Mouse (Mus musculus) megakaryocyte-erythroid progenitor cell, adult 5-6 weeks (primary cell): ENCODE data around the gene Oaz2. TPM values are rescaled to one million over a fixed set of nuclear protein-coding genes. Genes with fewer than 3 reads are reported as not detected.

ENCODE experiments used
- ATAC-seq: replicated peaks from 2 replicates; pipeline ENCODE4 v1.8.0; 2016; ENCODE audit warnings: mild to moderate bottlenecking, inconsistent platforms; ENCODE audit not compliant: severe bottlenecking, poor library complexity, low FRiP score, low TSS enrichment
- total RNA-seq, 2 experiments: library from RNA; stranded (forward) in 1 of 2; stranded (reverse) in 1 of 2; fragments of 200-1000, 215-1000 nt in 1 of 2; fragments of >200 nt in 1 of 2; fragmentation: Nextera tagmentation in 1 of 2; gene quantifications; 2 replicates each; pipeline ENCODE4 v1.2.3; 2014 to 2017

Gene Oaz2
- total RNA-seq, 2 experiments from 2014 or later, result 22.1 to 34.7 TPM

GRCm38 (mm10) chr9:65734931-65735330, 67.1 kb downstream of the Oaz2 start:
- ATAC-seq, result no peak

Other genes with a start within 250 kb of the Oaz2 start
- gene Slc51b, start 245.0 kb upstream of the Oaz2 start, total RNA-seq (2014; fragmentation: Nextera tagmentation), result not detected in 2 replicates
- not detected in 2 replicates for gene Slc51b, start 245.0 kb upstream of the Oaz2 start, total RNA-seq (2017)
- 18.1 and 20.2 TPM in 2 replicates for gene Mtfmt, start 232.2 kb upstream of the Oaz2 start, total RNA-seq (2014; fragmentation: Nextera tagmentation)
- gene Mtfmt, start 232.2 kb upstream of the Oaz2 start, total RNA-seq (2017), result 14.9 and 15.4 TPM in 2 replicates
- 16.9 and 20.8 TPM in 2 replicates for gene Spg21, start 207.1 kb upstream of the Oaz2 start, total RNA-seq (2014; fragmentation: Nextera tagmentation)
- 28.4 and 29.9 TPM in 2 replicates for gene Spg21, start 207.1 kb upstream of the Oaz2 start, total RNA-seq (2017)
- gene Ankdd1a, start 147.8 kb upstream of the Oaz2 start, total RNA-seq (2014; fragmentation: Nextera tagmentation), result not detected in 2 replicates
- gene Ankdd1a, start 147.8 kb upstream of the Oaz2 start, total RNA-seq (2017), result not detected in 2 replicates
- gene Plekho2, start 88.0 kb upstream of the Oaz2 start, total RNA-seq (2014; fragmentation: Nextera tagmentation), result 29.1 and 29.3 TPM in 2 replicates
- 14.2 and 16.8 TPM in 2 replicates for gene Plekho2, start 88.0 kb upstream of the Oaz2 start, total RNA-seq (2017)
- 5.0 and 14.3 TPM in 2 replicates for gene Pif1, start 80.8 kb upstream of the Oaz2 start, total RNA-seq (2014; fragmentation: Nextera tagmentation)
- 6.5 and 6.6 TPM in 2 replicates for gene Pif1, start 80.8 kb upstream of the Oaz2 start, total RNA-seq (2017)
- gene Rbpms2, start 38.4 kb upstream of the Oaz2 start, total RNA-seq (2014; fragmentation: Nextera tagmentation), result 1.9 TPM in 1 of 2 replicates, not detected in the other
- 2.5 and 2.8 TPM in 2 replicates for gene Rbpms2, start 38.4 kb upstream of the Oaz2 start, total RNA-seq (2017)
- 25.5 and 31.8 TPM in 2 replicates for gene Zfp609, start 159.6 kb downstream of the Oaz2 start, total RNA-seq (2014; fragmentation: Nextera tagmentation)
- gene Zfp609, start 159.6 kb downstream of the Oaz2 start, total RNA-seq (2017), result 3.6 and 13.8 TPM in 2 replicates
- gene Pclaf, start 222.2 kb downstream of the Oaz2 start, total RNA-seq (2014; fragmentation: Nextera tagmentation), result 39.0 and 59.8 TPM in 2 replicates
- gene Pclaf, start 222.2 kb downstream of the Oaz2 start, total RNA-seq (2017), result 79.5 and 86.8 TPM in 2 replicates
- 13.0 and 14.6 TPM in 2 replicates for gene Trip4, start 240.8 kb downstream of the Oaz2 start, total RNA-seq (2014; fragmentation: Nextera tagmentation)
- 25.9 and 26.6 TPM in 2 replicates for gene Trip4, start 240.8 kb downstream of the Oaz2 start, total RNA-seq (2017)
- 25.0 and 29.1 TPM in 2 replicates for gene Csnk1g1, start 240.9 kb downstream of the Oaz2 start, total RNA-seq (2014; fragmentation: Nextera tagmentation)
- gene Csnk1g1, start 240.9 kb downstream of the Oaz2 start, total RNA-seq (2017), result 21.4 and 22.0 TPM in 2 replicates